Mouse (Mus musculus): ENCODE data around the gene Rnf17.

Rnf17 gene

DNA sequence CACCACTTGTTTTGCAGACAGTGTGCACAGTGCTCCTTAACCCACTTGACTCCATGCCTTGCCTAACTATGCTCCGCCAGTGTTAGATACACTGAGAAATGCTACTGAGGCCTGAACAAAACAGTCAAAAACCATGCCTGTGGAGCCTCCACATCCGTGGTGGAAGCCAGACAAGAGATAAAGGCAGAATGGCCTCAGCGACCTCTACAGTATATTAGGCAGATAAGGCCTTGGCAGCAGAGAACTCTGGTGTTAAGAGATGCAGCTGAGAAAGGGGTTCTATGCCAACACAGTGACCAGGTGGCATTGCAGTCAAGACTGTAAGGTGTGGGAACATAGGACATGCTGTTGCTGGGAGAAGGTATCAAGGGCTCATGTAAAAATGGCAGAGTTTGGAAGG, 104.4 kb downstream of the Rnf17 start:
- no peak for DNase-seq (ENCODE audit: low spot score in 2 of 2)

- DNase-seq (ENCODE audit: low spot score in 2 of 2) = peak in 1 of 2 experiments; percentile 19
These were observed 109.7 kb downstream of the Rnf17 start for GRCm38 (mm10) chr14:56512084-56512483.

GRCm38 (mm10) chr14:56514775-56515174, 112.4 kb downstream of the Rnf17 start:
- DNase-seq (ENCODE audit: low spot score in 2 of 2) = no peak

DNA sequence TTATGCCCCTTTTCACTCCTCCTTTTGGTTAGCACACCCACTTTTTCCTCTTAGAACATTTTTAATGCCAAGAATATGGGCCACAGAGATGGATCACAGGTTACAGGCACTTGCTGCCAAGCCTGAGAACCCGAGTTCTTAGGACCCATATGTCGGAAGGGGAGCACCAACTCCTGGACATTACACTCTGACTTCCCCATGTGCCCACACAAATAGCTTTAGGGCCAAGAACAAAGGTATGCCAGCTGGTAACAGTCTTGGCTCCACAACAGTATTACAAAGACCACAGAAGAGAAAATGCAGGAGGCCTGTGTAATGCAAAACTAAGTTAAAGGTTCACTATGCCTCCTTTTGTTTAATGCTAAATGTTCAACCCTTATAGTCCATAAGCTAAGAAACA, 128.4 kb downstream of the Rnf17 start:
- no peak for DNase-seq (ENCODE audit: low spot score in 2 of 2)

DNA sequence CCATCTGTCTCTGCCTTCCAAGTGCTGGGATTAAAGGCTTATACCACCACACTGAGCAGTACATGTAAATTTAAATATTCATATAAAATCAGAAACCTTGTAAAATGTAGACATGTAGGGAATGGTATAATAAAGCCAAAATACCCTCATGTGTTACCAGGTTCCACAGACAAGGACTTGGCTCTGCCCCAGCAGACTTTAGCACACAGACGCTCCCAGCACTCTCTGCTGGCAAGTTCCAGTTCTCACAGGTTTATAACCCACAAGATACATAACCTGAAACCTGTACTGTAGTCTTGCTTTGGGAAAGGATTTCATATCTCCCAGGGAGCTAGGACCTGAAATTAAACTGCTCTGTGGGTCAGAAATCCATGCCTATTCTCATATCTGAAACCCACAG, 142.6 kb downstream of the Rnf17 start:
- DNase-seq (ENCODE audit: low spot score in 2 of 2) = no peak

GRCm38 (mm10) chr14:56545491-56545890, 143.1 kb downstream of the Rnf17 start:
- no peak for DNase-seq (ENCODE audit: low spot score in 2 of 2)

DNA sequence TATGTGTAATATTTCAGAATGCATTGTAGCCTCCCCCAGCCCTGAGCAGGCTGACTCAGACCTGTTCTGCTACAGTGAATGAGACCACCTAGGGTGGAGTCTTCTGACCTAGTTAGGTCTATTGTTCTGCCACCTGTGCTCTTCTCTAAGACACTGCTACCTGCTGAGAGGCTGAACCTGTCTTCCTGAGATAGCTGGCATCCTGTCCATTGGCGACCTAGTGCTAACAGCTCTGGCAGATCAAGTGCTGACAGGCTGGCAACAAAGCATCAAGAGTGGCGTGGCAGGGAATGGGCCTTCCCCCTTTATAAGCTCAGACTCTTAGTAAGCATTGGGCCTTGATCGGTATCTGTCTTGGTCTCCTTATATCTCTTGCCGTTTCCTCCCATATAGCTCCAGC, 148.6 kb downstream of the Rnf17 start:
- no peak for DNase-seq (ENCODE audit: low spot score in 2 of 2)

- DNase-seq (ENCODE audit: low spot score in 2 of 2) = no peak
These were observed 150.5 kb downstream of the Rnf17 start for GRCm38 (mm10) chr14:56552924-56553323.

DNA sequence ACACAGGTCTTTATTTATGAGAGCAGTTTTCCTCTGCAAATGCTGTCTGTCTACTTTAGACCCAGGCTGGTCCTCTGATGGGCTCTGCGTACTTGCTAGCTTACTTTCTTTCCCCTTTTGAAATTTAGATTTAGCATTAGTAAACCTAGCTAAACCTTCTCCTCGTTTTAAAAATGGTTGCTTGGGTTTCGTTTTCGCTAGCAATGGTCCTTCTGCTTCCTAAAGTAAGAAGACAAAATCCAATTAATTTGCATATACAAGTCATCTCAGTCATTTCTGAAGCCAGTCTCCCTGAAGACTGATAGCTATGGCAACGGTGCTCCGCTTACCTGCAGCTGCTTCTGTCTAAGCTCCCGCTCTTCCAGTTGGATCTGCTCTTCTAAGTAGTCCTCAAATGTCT, 150.9 kb downstream of the Rnf17 start:
- DNase-seq (ENCODE audit: low spot score in 2 of 2) = no peak

GRCm38 (mm10) chr14:56554716-56555115, 152.3 kb downstream of the Rnf17 start:
- no peak for DNase-seq (ENCODE audit: low spot score in 2 of 2)

GRCm38 (mm10) chr14:56559134-56559533, 156.8 kb downstream of the Rnf17 start:
- DNase-seq (ENCODE audit: low spot score in 2 of 2) = no peak

DNA sequence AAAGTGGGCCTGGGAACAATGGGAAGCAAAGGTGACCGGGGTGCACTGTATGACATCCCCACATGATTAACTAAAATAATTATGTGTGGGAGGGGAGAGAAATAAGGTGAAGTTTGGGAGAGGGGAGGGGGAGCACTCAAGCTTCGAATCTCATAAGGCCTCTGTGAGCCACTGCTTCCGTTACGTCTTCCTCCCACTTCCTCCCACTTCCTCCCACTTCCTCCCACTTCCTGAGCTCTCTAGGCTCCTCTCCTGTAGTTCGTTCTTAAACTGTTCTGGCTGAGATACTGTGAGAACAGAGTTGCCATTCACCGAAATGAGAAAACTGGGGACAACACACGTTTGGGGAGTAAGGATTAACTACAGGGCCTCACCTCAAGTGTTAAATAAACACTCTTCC, 165.1 kb downstream of the Rnf17 start:
- DNase-seq (ENCODE audit: low spot score in 2 of 2) = no peak

- DNase-seq (ENCODE audit: low spot score in 2 of 2) = no peak
These were observed 166.7 kb downstream of the Rnf17 start for GRCm38 (mm10) chr14:56569041-56569440.

DNA sequence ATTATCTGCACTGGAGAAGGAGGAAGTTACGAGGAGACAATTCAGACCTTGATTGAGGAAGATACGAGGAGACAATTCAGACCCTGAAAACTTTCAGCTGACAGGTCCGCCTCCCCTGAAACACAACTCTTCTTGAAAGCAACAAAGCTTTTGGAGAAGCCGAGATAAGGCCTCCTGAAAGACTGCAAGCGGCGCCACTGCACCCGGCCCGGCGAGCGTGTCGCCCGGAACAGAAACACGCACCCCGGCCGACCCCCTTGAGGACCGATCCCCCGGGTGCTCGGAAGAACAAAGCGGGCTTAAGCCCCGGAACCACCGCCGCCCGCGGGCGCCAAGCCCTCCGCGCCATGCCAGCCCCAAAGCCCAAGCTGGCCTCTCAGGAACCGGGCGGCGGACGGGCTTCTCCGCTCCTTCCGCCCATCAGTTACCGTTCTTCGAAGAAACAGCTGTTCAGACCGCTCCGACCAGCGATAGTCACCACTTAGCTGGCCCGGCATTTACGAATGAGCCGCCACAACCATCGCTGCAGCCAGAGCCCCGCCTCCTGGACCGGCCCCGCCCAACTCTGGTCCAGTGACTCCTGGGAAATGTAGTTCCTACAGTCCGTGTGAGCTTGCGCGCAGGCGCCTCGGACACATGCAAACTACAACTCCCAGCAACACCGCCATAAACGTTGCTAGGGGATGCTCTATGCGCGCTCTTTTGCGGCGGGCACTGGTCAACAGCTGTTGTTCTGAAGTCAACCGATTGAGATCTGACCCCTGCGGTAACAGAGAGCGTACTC, 169.1 kb downstream of the Rnf17 start:
- DNase-seq (ENCODE audit: low spot score in 2 of 2) = peak; percentile 97 to 98

- no peak for DNase-seq (ENCODE audit: low spot score in 2 of 2)
These were observed 170.2 kb downstream of the Rnf17 start for GRCm38 (mm10) chr14:56572546-56572945.

Measured in right cerebral cortex, postnatal 10 days (tissue).